Comparison of ENCODE assay signal across 14 mouse cellular contexts in the genomic region with DNA sequence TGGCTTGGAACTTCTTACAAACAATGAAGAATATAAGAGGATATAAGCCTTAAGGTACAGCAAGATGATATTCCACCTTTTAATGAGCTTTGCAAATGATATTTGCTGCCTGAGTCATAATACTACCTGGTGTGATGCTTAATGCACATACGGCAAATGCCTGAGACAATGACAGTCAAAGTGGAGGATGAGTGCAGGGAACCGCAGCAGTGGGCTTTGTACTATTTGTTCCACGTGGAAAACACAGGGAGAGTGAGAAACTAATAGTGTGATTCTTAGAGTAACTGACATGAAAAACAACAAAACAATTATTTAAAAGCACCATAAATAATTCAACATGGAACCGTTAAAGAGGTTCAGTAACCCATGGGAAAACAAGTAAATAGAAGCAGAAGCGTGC.
"Had no signal": no experiment of that assay in that cellular context is flagged by ENCODE, and none has a peak within 500 bp of the region (broad histone marks: within the 10 kb centered on the region; RNA-seq: fewer than 3 reads in every experiment).

No protein-coding gene starts in this region.

- H3K4me1 ChIP-seq: neural tube, embryonic 12.5 days; stomach, embryonic 15.5 days had no signal

- H3K9ac ChIP-seq: neural tube, embryonic 12.5 days; stomach, embryonic 15.5 days had no signal

- H3K27me3 ChIP-seq: neural tube, embryonic 12.5 days; stomach, embryonic 15.5 days had no signal

- H3K4me2 ChIP-seq: neural tube, embryonic 12.5 days; stomach, embryonic 15.5 days had no signal

- H3K36me3 ChIP-seq: neural tube, embryonic 12.5 days; stomach, embryonic 15.5 days had no signal

- H3K27ac ChIP-seq: neural tube, embryonic 12.5 days; stomach, embryonic 15.5 days; stomach, postnatal 0 days had no signal

- DNase-seq: right cerebral cortex, adult 18-20 months; right cerebral cortex, postnatal 14 days; right cerebral cortex, postnatal 25 days; right cerebral cortex, postnatal 4 days; spleen, adult 18-20 months; thymus, adult 18-20 months; thymus, adult 2 months; thymus, postnatal 14 days; thymus, postnatal 25 days; thymus, postnatal 36 days; thymus, postnatal 4 days had no signal

- H3K9me3 ChIP-seq: neural tube, embryonic 12.5 days; stomach, embryonic 15.5 days had no signal

- H3K4me3 ChIP-seq: neural tube, embryonic 12.5 days; stomach, embryonic 15.5 days had no signal
